Comparison of ENCODE assay signal across 28 mouse cellular contexts in the genomic region with DNA sequence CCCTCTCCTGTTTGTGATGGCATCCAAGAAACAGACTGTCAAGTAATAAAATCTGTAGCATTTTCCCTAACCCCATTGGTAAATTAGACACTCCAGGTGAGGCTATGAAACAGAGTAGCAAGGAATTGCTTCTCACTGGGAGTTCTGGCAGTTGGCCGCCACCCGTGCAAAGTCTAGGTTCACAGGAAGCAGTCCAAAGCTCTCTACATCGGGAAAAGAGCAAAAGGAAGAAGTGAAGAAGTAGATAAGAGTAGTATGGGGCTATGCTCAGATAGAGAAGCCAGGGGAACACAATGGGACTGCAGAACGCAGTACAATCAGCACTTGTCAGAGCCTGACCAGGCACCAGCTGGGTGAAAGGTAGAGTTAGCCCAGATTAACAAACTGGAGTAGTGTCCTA.
"Had no signal": no experiment of that assay in that cellular context is flagged by ENCODE, and none has a peak within 500 bp of the region (broad histone marks: within the 10 kb centered on the region; RNA-seq: fewer than 3 reads in every experiment).

No protein-coding gene starts in this region.

- H3K36me3 ChIP-seq: heart, embryonic 13.5 days; heart, embryonic 15.5 days; hindbrain, embryonic 10.5 days; hindbrain, embryonic 12.5 days; kidney, embryonic 15.5 days; limb, embryonic 13.5 days; limb, embryonic 15.5 days; liver, embryonic 13.5 days had no signal

- H3K9ac ChIP-seq: heart, embryonic 13.5 days; heart, embryonic 15.5 days; hindbrain, embryonic 12.5 days; hindbrain, embryonic 14.5 days; kidney, embryonic 15.5 days; limb, embryonic 13.5 days; limb, embryonic 15.5 days; liver, embryonic 13.5 days had no signal

- H3K4me1 ChIP-seq: heart, embryonic 13.5 days; heart, embryonic 15.5 days; hindbrain, embryonic 12.5 days; kidney, embryonic 15.5 days; limb, embryonic 13.5 days; limb, embryonic 15.5 days; liver, embryonic 13.5 days had no signal

- H3K27me3 ChIP-seq: heart, embryonic 15.5 days; hindbrain, embryonic 12.5 days; kidney, embryonic 15.5 days; limb, embryonic 15.5 days; liver, embryonic 13.5 days had no signal

- H3K27ac ChIP-seq: gastrocnemius, adult 2 months; heart, adult 2 months; heart, embryonic 13.5 days; heart, embryonic 15.5 days; hindbrain, embryonic 10.5 days; hindbrain, embryonic 12.5 days; hindbrain, embryonic 14.5 days; kidney, embryonic 15.5 days; kidney, postnatal 0 days; limb, embryonic 13.5 days; limb, embryonic 15.5 days; liver, embryonic 13.5 days had no signal

- H3K4me3 ChIP-seq: gastrocnemius, adult 2 months; heart, adult 2 months; heart, embryonic 13.5 days; heart, embryonic 15.5 days; hindbrain, embryonic 10.5 days; hindbrain, embryonic 12.5 days; kidney, embryonic 15.5 days; limb, embryonic 13.5 days; limb, embryonic 15.5 days; liver, embryonic 13.5 days had no signal

- ATAC-seq: hindbrain, embryonic 16.5 days; inflammation-experienced regulatory T-cells, adult 6 months had no signal

- DNase-seq: gastrocnemius, adult 2 months; gastrocnemius, postnatal 10 days; gastrocnemius, postnatal 25 days; heart, adult 2 months; heart, postnatal 14 days; heart, postnatal 4 days; kidney, adult 11 months; kidney, adult 2 months; kidney, adult 9 months; kidney, postnatal 14 days; kidney, postnatal 36 days; layer of hippocampus, adult 9-11 months; layer of hippocampus, postnatal 36 days; left cerebral cortex, postnatal 4 days; liver, embryonic 13.5 days had no signal

- H3K4me2 ChIP-seq: heart, embryonic 11.5 days; heart, embryonic 13.5 days; heart, embryonic 15.5 days; hindbrain, embryonic 12.5 days; hindbrain, embryonic 14.5 days; kidney, embryonic 15.5 days; limb, embryonic 13.5 days; limb, embryonic 15.5 days; liver, embryonic 11.5 days; liver, embryonic 13.5 days had no signal

- H3K9me3 ChIP-seq: heart, embryonic 13.5 days; heart, embryonic 15.5 days; hindbrain, embryonic 10.5 days; hindbrain, embryonic 12.5 days; kidney, embryonic 15.5 days; limb, embryonic 13.5 days; limb, embryonic 15.5 days; liver, embryonic 13.5 days had no signal
